Mouse (Mus musculus) kidney, embryonic 14.5 days (tissue): ENCODE results near the gene Sec31b. TPM values are rescaled to one million over a fixed set of nuclear protein-coding genes. Genes with fewer than 3 reads are reported as not detected.

Experiments
- ATAC-seq: fragments of 200-750 bp; cut with Nextera tagmentation; 2 replicates; pipeline ENCODE4 v1.8.0; 2017; ENCODE audit warnings: moderate number of reproducible peaks, mild to moderate bottlenecking, moderate TSS enrichment, moderate library complexity; ENCODE audit not compliant: low FRiP score, low TSS enrichment
- H3K27ac ChIP-seq: fragments of 300-500 bp; sonication (generic); 2 replicates; pipeline ENCODE4 v1.5.1; 2014; ENCODE audit warnings: low read depth, mild to moderate bottlenecking, low read length, moderate library complexity, mixed read lengths
- H3K27me3 ChIP-seq: fragments of 300-500 bp; sonication (generic); 2 replicates; pipeline ENCODE4 v1.6.1; 2014; ENCODE audit warnings: mild to moderate bottlenecking, low read length; ENCODE audit not compliant: control insufficient read depth, insufficient read depth
- H3K36me3 ChIP-seq: fragments of 300-500 bp; sonication (generic); 2 replicates; pipeline ENCODE4 v1.6.1; 2014; ENCODE audit warnings: low read length, mixed read lengths; ENCODE audit not compliant: control insufficient read depth, insufficient read depth
- H3K4me1 ChIP-seq: fragments of 300-500 bp; sonication (generic); 2 replicates; pipeline ENCODE4 v1.6.1; 2014; ENCODE audit warnings: low read length, mixed read lengths; ENCODE audit not compliant: control insufficient read depth, insufficient read depth
- H3K4me2 ChIP-seq: fragments of 300-500 bp; sonication (generic); replicated peaks from 2 replicates; pipeline ENCODE4 v1.6.1; 2014; ENCODE audit warnings: low read depth, mild to moderate bottlenecking, low read length
- H3K4me3 ChIP-seq: fragments of 300-500 bp; sonication (generic); 2 replicates; pipeline ENCODE4 v1.5.1; 2014; ENCODE audit warnings: mild to moderate bottlenecking, low read length
- H3K9ac ChIP-seq: fragments of 300-500 bp; sonication (generic); 2 replicates; pipeline ENCODE4 v1.6.1; 2014; ENCODE audit warnings: low read depth, mild to moderate bottlenecking, low read length, moderate library complexity
- H3K9me3 ChIP-seq: fragments of 300-500 bp; sonication (generic); 2 replicates; pipeline ENCODE4 v1.6.1; 2016; ENCODE audit warnings: low read length; ENCODE audit not compliant: control insufficient read depth
- WGBS: fragments of 180-500 bp; shearing (Covaris S2); extraction: QIAGEN DNeasy Blood & Tissue Kit; methylation state at CpG from one replicate; pipeline ENCODE4 v1.1.7; 2014; 5-methylcytosine and 5-hydroxymethylcytosine counted together
- polyA plus RNA-seq: library from polyadenylated mRNA; unstranded; fragments of >200 nt; fragmentation: Nextera tagmentation; extraction: Ambion mirVana; gene quantifications from 2 replicates; pipeline ENCODE4 v1.2.1, GENCODE M21; 2014

The Sec31b gene
- polyA plus RNA-seq, 1 experiment from 2014 or later = 0.87 TPM

DNA sequence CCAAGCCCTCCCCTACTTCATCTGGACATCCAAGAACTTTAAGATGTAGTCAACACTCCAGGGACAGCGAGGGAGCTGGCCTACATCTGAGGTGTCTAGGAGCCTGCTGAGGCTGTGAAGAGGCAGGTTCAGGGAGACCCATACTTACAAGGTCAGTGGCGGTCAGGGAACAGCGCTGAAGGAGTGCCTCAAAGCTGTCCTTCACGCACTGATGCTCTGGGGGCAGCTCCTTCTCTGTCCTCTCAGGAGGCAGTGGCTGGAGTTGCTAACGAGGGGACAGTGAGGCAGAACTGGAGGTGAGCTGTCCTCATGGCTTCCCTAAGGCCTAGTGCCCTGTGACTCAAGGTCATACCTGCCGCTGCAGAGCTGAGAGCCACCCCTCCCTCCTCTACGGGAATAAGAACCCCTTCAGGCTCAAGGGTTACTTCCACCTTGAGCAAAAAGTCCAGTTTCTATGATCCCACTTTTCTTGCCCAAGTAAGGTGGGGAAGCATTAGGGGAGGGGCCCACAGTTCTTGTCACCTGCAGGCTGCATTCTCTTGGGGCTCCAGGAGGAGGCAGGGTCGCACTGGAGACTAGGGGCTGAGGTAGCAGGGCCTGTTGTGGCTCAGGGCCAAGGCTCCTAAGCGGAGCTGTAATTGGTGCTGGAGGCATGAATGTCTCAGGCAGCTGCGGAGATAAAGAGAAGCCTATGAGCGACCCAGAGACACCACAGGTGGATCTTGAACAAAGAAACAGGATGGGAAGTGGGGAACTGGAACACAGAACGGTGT lies 27.5 kb downstream of the Sec31b start:
- Histone ChIP-seq H3K27me3 (no peaks in the 10 kb centered on the region), H3K4me1 (peaks cover 49% of the 10 kb centered on the region), H3K4me2 (no peak overlapping the region), H3K9ac (no peak overlapping the region), H3K9me3 (no peaks in the 10 kb centered on the region), H3K4me3 (no peak overlapping the region), H3K27ac (peak overlapping the region; percentile 37; the same call in 1 of the 2 replicates), H3K36me3 (no peaks in the 10 kb centered on the region)
- 50% methylated on average over 12 of the region's 12 CpGs for WGBS
- ATAC-seq = no peak

DNA sequence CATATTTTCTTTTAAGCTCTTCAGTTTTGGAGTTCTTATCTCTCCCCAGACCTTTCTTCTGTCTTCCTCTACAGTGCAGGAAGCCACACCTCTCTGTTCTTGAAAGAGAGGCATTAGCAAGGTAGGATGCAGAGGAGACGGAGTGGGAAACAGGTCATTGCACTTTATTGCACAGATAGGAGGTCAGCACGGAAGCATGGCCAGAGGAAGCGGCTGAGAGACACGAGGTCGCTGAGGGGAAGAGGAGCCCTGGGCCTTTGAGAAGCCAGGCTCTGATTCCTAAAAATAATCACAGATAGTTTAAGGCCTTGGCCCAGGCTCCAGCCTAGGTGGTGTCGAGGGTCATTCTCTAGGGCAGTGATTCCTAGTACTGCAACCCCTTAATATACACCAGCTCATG lies 29.9 kb downstream of the Sec31b start:
- Histone ChIP-seq H3K9ac (no peak overlapping the region), H3K9me3 (no peaks in the 10 kb centered on the region), H3K4me2 (no peak overlapping the region), H3K4me1 (peaks cover 67% of the 10 kb centered on the region), H3K27ac (no peak overlapping the region; the same call in 1 of the 2 replicates), H3K36me3 (no peaks in the 10 kb centered on the region), H3K27me3 (peaks cover 9% of the 10 kb centered on the region), H3K4me3 (no peak overlapping the region)
- 27% methylated on average over 6 of the region's 6 CpGs for WGBS
- no peak for ATAC-seq

DNA sequence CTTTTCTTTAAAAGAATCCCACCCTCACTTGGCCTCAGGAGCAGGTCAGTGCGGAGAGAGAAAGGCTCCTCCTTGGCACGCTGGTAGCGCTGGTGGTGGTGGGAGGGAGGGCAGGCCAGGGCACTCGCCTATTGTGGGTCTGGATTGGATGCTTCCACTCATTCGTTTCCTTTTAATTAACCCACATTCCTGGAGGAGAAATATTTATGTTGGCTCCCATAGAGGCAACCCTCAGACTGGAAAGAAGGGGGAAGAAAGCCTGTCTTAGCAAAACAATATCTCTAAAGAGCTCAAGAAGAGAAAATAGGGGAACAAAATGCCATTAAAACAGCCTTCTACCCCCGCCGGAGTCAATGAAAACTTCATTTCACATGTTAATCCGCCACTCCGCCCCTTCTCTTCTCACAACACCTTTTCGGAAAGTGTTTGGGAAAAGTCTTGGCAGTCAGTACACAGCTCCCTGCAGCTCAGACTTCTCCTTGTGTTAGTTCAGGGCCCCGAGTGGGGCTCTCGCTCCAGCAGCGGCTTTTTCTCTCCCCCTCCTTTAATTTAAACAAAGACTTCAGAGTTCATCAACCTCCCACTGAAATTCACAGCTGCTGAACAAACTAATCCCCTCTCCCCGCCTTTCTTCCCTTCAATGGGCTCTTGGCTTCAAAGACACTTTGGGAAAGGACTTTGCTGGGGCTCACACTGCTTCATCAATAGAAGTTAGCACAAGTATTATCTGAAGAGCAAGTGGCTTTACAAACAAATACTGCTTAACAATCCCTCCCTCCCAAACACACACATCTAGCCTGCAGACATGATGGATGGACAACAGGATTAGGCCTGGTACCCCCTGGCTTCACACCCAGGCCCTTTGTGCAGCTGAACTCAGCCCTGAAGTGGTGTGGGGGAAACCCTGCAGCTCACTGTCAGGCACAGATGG lies 30.9 kb downstream of the Sec31b start:
- H3K4me1 ChIP-seq = peaks cover 75% of the 10 kb centered on the region
- WGBS = 11% methylated on average over 14 of the region's 14 CpGs
- peak; percentile 50; the same call in 1 of the 2 replicates for ATAC-seq

GRCm38 (mm10) chr19:44513921-44514482 lies 31.7 kb downstream of the Sec31b start:
- 25% methylated on average over 7 of the region's 7 CpGs for WGBS
- no peaks in the 10 kb centered on the region for H3K9me3 ChIP-seq
- H3K27ac ChIP-seq = peak overlapping the region; percentile 80; the same call in 1 of the 2 replicates
- H3K9ac ChIP-seq = no peak overlapping the region
- H3K4me1 ChIP-seq = peaks cover 70% of the 10 kb centered on the region
- no peaks in the 10 kb centered on the region for H3K36me3 ChIP-seq
- no peak overlapping the region for H3K4me3 ChIP-seq
- no peak for ATAC-seq
- H3K27me3 ChIP-seq = peaks cover 20% of the 10 kb centered on the region
- peak overlapping the region; percentile 12; the same call in 1 of the 2 replicates for H3K4me2 ChIP-seq

More for the DNA sequence above, 30.9 kb downstream of the Sec31b start:
- no peaks in the 10 kb centered on the region for H3K36me3 ChIP-seq
- peak overlapping the region; percentile 12; the same call in 1 of the 2 replicates for H3K4me2 ChIP-seq
- no peak overlapping the region for H3K4me3 ChIP-seq
- H3K9ac ChIP-seq = no peak overlapping the region
- peaks cover 15% of the 10 kb centered on the region for H3K27me3 ChIP-seq
- H3K27ac ChIP-seq = peak overlapping the region; percentile 80; the same call in 1 of the 2 replicates
- no peaks in the 10 kb centered on the region for H3K9me3 ChIP-seq

DNA sequence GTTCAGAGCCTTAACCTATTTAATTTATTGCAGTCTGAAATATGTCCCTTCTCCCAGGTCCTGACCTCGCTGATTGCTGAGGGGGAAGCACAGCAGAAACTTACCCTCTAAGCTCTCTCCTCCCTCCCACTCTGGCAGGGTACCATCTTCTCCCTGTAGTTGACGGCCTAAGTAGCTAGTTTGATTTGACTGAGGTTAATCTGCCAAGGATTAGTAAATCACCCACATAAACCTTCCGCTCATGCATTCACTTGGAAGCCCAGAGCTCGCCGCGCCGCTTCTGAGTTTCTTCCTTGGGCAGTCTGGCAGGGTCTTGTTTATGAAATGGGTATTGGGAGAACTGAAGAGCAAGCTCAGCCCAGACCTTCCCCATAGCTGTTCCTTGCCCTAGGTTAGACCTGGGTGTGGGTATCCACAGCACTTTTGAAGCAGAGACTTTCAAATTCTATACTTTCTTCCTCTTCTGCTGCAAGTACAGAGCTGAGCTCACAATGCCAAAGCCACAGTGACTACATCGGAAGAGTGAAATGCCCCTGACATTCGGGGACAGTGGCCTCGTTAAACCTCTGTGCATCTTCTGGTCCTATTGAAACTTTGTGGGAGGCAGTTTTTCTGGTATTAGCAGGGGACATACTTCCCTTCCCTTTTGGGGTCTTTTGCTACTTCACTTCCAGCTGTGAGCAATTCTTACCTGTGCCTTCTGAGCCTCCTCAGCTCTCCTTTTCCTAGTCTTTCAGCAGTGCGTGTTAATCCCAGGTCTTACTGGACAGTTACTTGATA lies 32.4 kb downstream of the Sec31b start:
- no peak overlapping the region for H3K9ac ChIP-seq
- H3K27me3 ChIP-seq = peaks cover 24% of the 10 kb centered on the region
- no peaks in the 10 kb centered on the region for H3K36me3 ChIP-seq
- WGBS = 18% methylated on average over 11 of the region's 11 CpGs
- peak overlapping the region; percentile 3; the same call in 1 of the 2 replicates for H3K27ac ChIP-seq
- H3K4me1 ChIP-seq = peaks cover 63% of the 10 kb centered on the region
- H3K4me3 ChIP-seq = no peak overlapping the region
- H3K4me2 ChIP-seq = no peak overlapping the region; the same call in 1 of the 2 replicates
- no peaks in the 10 kb centered on the region for H3K9me3 ChIP-seq
- ATAC-seq = no peak

- Histone ChIP-seq H3K4me3 (no peak overlapping the region), H3K9me3 (no peaks in the 10 kb centered on the region), H3K27ac (no peak overlapping the region), H3K27me3 (peaks cover 24% of the 10 kb centered on the region), H3K4me1 (peaks cover 57% of the 10 kb centered on the region), H3K36me3 (no peaks in the 10 kb centered on the region), H3K4me2 (0 out of 2 replicates have a peak overlapping the region, but pooled peaks have one; percentile 67), H3K9ac (no peak overlapping the region)
- WGBS = 32% methylated on average over 5 of the region's 5 CpGs
- ATAC-seq = no peak
Measured at GRCm38 (mm10) chr19:44512601-44513000, 33.1 kb downstream of the Sec31b start.

- Histone ChIP-seq H3K27me3 (peaks cover 24% of the 10 kb centered on the region), H3K4me1 (peaks cover 57% of the 10 kb centered on the region), H3K9ac (peak overlapping the region; percentile 42)
Measured at GRCm38 (mm10) chr19:44511451-44512231, 34.0 kb downstream of the Sec31b start.

More at GRCm38 (mm10) chr19:44511451-44512231, 34.0 kb downstream of the Sec31b start:
- WGBS = under 1% methylated on average over 64 of the region's 66 CpGs
- Histone ChIP-seq H3K36me3 (no peaks in the 10 kb centered on the region), H3K4me2 (peak overlapping the region; percentile 67), H3K9me3 (no peaks in the 10 kb centered on the region), H3K4me3 (peak overlapping the region; percentile 36), H3K27ac (peak overlapping the region; percentile 13; the same call in 1 of the 2 replicates)
- ATAC-seq = peak; percentile 34; the same call in 1 of the 2 replicates
